ENCODE assay signal across 9 mouse cellular contexts in genomic region chr15:9455241-9455640, GRCm38 (mm10). TPM values are rescaled to one million over a fixed set of nuclear protein-coding genes. Genes with fewer than 3 reads are reported as not detected.
DNase-seq lines count a peak whose midpoint lies in the region; ATAC-seq and TF ChIP-seq lines count a peak whose summit lies in the region.
"Had no signal": no experiment of that assay in that cellular context is flagged by ENCODE, and none has a peak within 500 bp of the region (broad histone marks: within the 10 kb centered on the region; RNA-seq: fewer than 3 reads in every experiment).

No protein-coding gene starts in this region.

- TF ChIP-seq POLR2A in lung, adult 2 months (IDR thresholded peaks at IDR 0.05; ENCODE audit: borderline replicate concordance, extremely low read depth, low read depth, low read length), result no peak

- ATAC-seq in liver, embryonic 12.5 days, result peak; percentile 80

- H3K4me3 ChIP-seq in lung, adult 2 months (replicated peaks; ENCODE audit: extremely low read depth, low read depth, low read length), result no peak overlapping the region
- H3K4me3 ChIP-seq in liver, embryonic 12.5 days, result no peak overlapping the region
- H3K4me3 ChIP-seq: embryonic facial prominence, embryonic 12.5 days had no signal

- no peak overlapping the region for H3K9ac ChIP-seq in liver, embryonic 12.5 days
- H3K9ac ChIP-seq: embryonic facial prominence, embryonic 12.5 days had no signal

- no peaks in the 10 kb centered on the region for H3K4me1 ChIP-seq in lung, adult 2 months (ENCODE audit: control insufficient read depth, insufficient read depth, low read length)
- no peaks in the 10 kb centered on the region for H3K4me1 ChIP-seq in liver, embryonic 12.5 days
- H3K4me1 ChIP-seq: embryonic facial prominence, embryonic 12.5 days had no signal

- no peaks in the 10 kb centered on the region for H3K9me3 ChIP-seq in liver, embryonic 12.5 days (replicated peaks)
- H3K9me3 ChIP-seq: embryonic facial prominence, embryonic 12.5 days had no signal

- no peaks in the 10 kb centered on the region for H3K36me3 ChIP-seq in liver, embryonic 12.5 days
- H3K36me3 ChIP-seq: embryonic facial prominence, embryonic 12.5 days had no signal

- WGBS in lung, adult 2 months, result 58% methylated on average over 4 of the region's 4 CpGs
- 54% methylated on average over 4 of the region's 4 CpGs for WGBS in liver, embryonic 12.5 days (ENCODE audit: insufficient replicate concordance)

- H3K27ac ChIP-seq in liver, embryonic 12.5 days, result no peak overlapping the region
- H3K27ac ChIP-seq: embryonic facial prominence, embryonic 12.5 days had no signal

- peak; percentile 37; the same call in 1 of the 2 replicates for TF ChIP-seq CTCF in lung, adult 2 months (IDR thresholded peaks at IDR 0.05; ENCODE audit: insufficient read depth, low read length)

- DNase-seq in lung, adult 2 months, result no peak
- DNase-seq in lung, adult 18-20 months, result no peak
- peak; percentile 33 for DNase-seq in c-Kit-positive CD71-negative TER-119-negative erythroid progenitor cells, embryonic 14.5 days (ENCODE audit: low read depth)
- peak; percentile 45 for DNase-seq in forelimb bud, embryonic 11.5 days (ENCODE audit: low read depth, low spot score)
- DNase-seq in kidney, adult 18-20 months, result peak; percentile 17
- DNase-seq in neural tube, embryonic 10.5 days (ENCODE audit: extremely low spot score, low spot score), result peak; percentile 33
- DNase-seq in thymus, postnatal 14 days, result peak; percentile 52

- H3K27me3 ChIP-seq in liver, embryonic 12.5 days (replicated peaks), result no peaks in the 10 kb centered on the region
- H3K27me3 ChIP-seq: embryonic facial prominence, embryonic 12.5 days had no signal

- no peak overlapping the region for H3K4me2 ChIP-seq in liver, embryonic 12.5 days
- H3K4me2 ChIP-seq: embryonic facial prominence, embryonic 12.5 days had no signal

RNA-seq across cellular contexts. Expression of gene Capsl, which starts 19.4 kb away (rescaled TPM):
- polyA plus RNA-seq in lung, adult 2 months (2012; rRNA removed), result 4.7 and 6.4 TPM in 2 replicates
- polyA plus RNA-seq in liver, embryonic 12.5 days (2016; fragmentation: Nextera tagmentation; extraction: Ambion mirVana), result 0.32 and 0.41 TPM in 2 replicates

Comparison
In these comparisons a context has a peak if more than half of its experiments do, and no peak if none do; other contexts are left out.
1. DNase-seq: peak in c-Kit-positive CD71-negative TER-119-negative erythroid progenitor cells, embryonic 14.5 days (single experiment), forelimb bud, embryonic 11.5 days (single experiment), kidney, adult 18-20 months (single experiment), neural tube, embryonic 10.5 days (single experiment) and thymus, postnatal 14 days (single experiment); none in lung, adult 2 months (single experiment) and lung, adult 18-20 months (0 of 2).